Mouse (Mus musculus) lung, postnatal 0 days (tissue): Measurements from ENCODE around the gene Mtfr2. TPM values are rescaled to one million over a fixed set of nuclear protein-coding genes. Genes with fewer than 3 reads are reported as not detected.

Source experiments
- ATAC-seq: fragments of 200-750 bp; cut with Nextera tagmentation; 2 replicates; pipeline ENCODE4 v1.8.0; 2017; ENCODE audit warnings: moderate library complexity
- DNase-seq: peaks from one replicate; pipeline ENCODE4 v3.0.0-alpha.2; 2016; ENCODE audit warnings: low spot score
- H3K27ac ChIP-seq: fragments of 300-500 bp; sonication (generic); 2 replicates; pipeline ENCODE4 v1.5.1; 2014; ENCODE audit warnings: antibody characterized with exemption, mild to moderate bottlenecking, low read length, mixed read lengths
- H3K27me3 ChIP-seq: fragments of 300-500 bp; sonication (generic); replicated peaks from 2 replicates; pipeline ENCODE4 v1.6.1; 2014; ENCODE audit warnings: low read length, mixed read lengths; ENCODE audit not compliant: insufficient read depth
- H3K36me3 ChIP-seq: fragments of 300-500 bp; sonication (generic); 2 replicates; pipeline ENCODE4 v1.6.1; 2014; ENCODE audit warnings: low read length, mixed read lengths; ENCODE audit not compliant: insufficient read depth
- H3K4me1 ChIP-seq: fragments of 300-500 bp; sonication (generic); 2 replicates; pipeline ENCODE4 v1.6.1; 2014; ENCODE audit warnings: antibody characterized with exemption, low read depth, low read length, mixed read lengths; ENCODE audit not compliant: insufficient read depth
- H3K4me2 ChIP-seq: fragments of 300-500 bp; sonication (generic); replicated peaks from 2 replicates; pipeline ENCODE4 v1.6.1; 2014; ENCODE audit warnings: low read depth, mild to moderate bottlenecking, low read length, moderate library complexity, mixed read lengths
- H3K4me3 ChIP-seq: fragments of 300-500 bp; sonication (generic); 2 replicates; pipeline ENCODE4 v1.5.1; 2014; ENCODE audit warnings: low read depth, low read length
- H3K9ac ChIP-seq: fragments of 300-500 bp; sonication (generic); replicated peaks from 2 replicates; pipeline ENCODE4 v1.6.1; 2014; ENCODE audit warnings: low read depth, mild to moderate bottlenecking
- H3K9me3 ChIP-seq: fragments of 300-500 bp; sonication (generic); 2 replicates; pipeline ENCODE4 v1.6.1; 2016; ENCODE audit warnings: low read length, mixed read lengths
- CTCF ChIP-seq: IDR thresholded peaks from 2 replicates; pipeline ENCODE4 v1.5.1; 2016; ENCODE audit warnings: antibody characterized with exemption, mild to moderate bottlenecking
- EP300 ChIP-seq: IDR thresholded peaks from 2 replicates; pipeline ENCODE4 v1.6.1; 2016; ENCODE audit warnings: antibody characterized with exemption, mild to moderate bottlenecking, control low read depth
- WGBS: fragments of 180-500 bp; shearing (Covaris S2); extraction: QIAGEN DNeasy Blood & Tissue Kit; methylation state at CpG from one replicate; pipeline ENCODE4 v1.1.7; 2014; 5-methylcytosine and 5-hydroxymethylcytosine counted together
- polyA plus RNA-seq: library from polyadenylated mRNA; unstranded; fragments of >200 nt; fragmentation: Nextera tagmentation; extraction: Ambion mirVana; gene quantifications from 2 replicates; pipeline ENCODE4 v1.2.1, GENCODE M21; 2015

Gene Mtfr2
- polyA plus RNA-seq, 1 experiment from 2014 or later: 0.29 TPM

DNA sequence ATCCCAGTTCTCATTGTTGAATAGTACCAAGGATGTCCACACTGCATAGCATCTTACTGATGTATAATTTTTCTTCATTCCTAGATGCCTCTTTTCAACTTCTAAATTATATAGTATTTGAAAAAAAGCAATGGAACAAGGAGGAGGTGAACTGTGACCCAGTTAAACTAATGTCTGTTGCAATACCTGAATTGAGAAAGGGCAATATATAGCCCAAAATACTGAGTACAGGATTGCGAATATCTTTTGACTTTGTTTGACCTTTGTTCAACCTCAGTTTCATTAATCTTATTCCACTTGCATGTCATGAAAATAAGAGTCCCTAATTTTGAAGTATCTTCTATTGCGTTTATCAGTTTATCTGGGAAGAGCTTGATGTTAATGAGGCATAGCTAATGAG is 16.3 kb upstream of the Mtfr2 start:
- Histone ChIP-seq H3K4me2 (no peak overlapping the region), H3K4me3 (no peak overlapping the region), H3K9ac (no peak overlapping the region), H3K4me1 (no peaks in the 10 kb centered on the region), H3K27me3 (no peaks in the 10 kb centered on the region), H3K27ac (no peak overlapping the region), H3K9me3 (no peaks in the 10 kb centered on the region), H3K36me3 (peaks cover 14% of the 10 kb centered on the region; the same call in 1 of the 2 replicates)
- TF ChIP-seq EP300 (no peak), CTCF (no peak)
- no peak for ATAC-seq
- DNase-seq: no peak
- WGBS: 78% methylated on average over 2 of the region's 2 CpGs

DNA sequence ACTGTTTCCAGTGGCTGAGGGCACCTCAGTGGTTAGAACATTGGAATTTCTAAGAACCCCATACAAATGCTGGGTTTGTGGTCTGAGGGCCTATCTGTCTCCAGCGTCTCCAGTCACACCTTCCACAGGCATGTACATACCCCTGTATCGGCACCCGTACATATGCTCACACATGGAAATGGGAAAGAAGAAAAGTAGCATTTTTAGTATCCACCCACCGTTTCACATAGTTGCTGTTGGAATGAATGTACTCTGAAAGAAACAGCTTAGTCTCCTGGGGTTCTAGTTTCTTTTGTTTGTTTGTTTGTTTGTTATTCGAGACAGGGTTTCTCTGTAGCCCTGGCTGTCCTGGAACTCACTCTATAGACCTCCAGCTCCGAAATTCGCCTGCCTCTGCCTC is 9.7 kb upstream of the Mtfr2 start:
- H3K27ac ChIP-seq: no peak overlapping the region

DNA sequence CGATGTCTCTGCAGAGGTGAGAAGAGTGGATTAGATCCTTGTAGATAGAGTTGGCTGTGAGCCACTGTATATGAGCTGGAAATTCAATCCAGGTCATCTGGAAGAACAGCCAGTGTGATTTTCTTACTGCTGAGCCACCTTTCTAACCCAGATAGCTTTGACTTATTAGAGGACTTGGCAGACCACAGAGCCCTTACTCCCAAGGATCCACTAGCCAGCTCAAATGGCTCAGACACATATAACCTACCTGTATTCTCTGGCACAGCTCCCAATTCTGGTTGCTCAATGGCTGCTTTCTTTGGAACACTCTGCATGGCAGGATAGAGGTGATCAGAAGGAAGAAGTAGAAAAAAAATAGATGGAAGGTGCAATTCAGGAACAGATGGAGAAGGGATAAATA is 1.8 kb upstream of the Mtfr2 start:
- no peak overlapping the region for H3K4me2 ChIP-seq
- ATAC-seq (no peak), DNase-seq (peak; percentile 29)
- H3K9me3 ChIP-seq: no peaks in the 10 kb centered on the region
- H3K27ac ChIP-seq: no peak overlapping the region
- H3K4me1 ChIP-seq: peaks cover 4% of the 10 kb centered on the region; the same call in 1 of the 2 replicates
- H3K4me3 ChIP-seq: no peak overlapping the region
- 48% methylated on average over 1 of the region's 1 CpGs for WGBS
- H3K9ac ChIP-seq: no peak overlapping the region
- no peak for TF ChIP-seq CTCF
- no peak for TF ChIP-seq EP300
- no peaks in the 10 kb centered on the region for H3K27me3 ChIP-seq
- peaks cover 13% of the 10 kb centered on the region; the same call in 1 of the 2 replicates for H3K36me3 ChIP-seq

More for the DNA sequence above, 9.7 kb upstream of the Mtfr2 start:
- Histone ChIP-seq H3K4me2 (no peak overlapping the region), H3K36me3 (peaks cover 31% of the 10 kb centered on the region; the same call in 1 of the 2 replicates), H3K4me1 (no peaks in the 10 kb centered on the region), H3K27me3 (no peaks in the 10 kb centered on the region), H3K9ac (no peak overlapping the region), H3K9me3 (no peaks in the 10 kb centered on the region), H3K4me3 (no peak overlapping the region)
- TF ChIP-seq EP300 (no peak), CTCF (no peak)
- 91% methylated on average over 7 of the region's 7 CpGs for WGBS
- DNase-seq: no peak
- ATAC-seq: no peak

DNA sequence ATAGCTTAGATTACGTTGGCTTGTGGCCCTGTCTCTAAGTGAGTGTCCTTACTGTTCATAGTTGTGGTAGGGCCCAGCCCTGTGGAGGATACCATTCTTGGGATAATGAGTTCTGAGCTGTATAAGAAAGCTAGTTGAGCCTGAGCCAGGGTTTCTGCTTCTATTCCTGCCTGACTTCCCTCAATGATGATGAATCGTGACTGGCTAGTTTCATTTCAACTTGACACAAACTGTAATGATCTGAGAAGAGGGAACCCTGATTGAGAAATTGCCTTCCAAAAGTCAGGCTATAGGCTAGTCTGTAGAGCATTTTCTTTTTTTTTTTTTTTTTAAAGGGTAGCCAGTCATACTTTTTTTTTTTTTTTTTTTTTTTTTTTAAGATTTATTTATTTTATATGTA is 1.3 kb downstream of the Mtfr2 start:
- TF ChIP-seq EP300: no peak
- no peak for TF ChIP-seq CTCF
- no peak overlapping the region for H3K4me3 ChIP-seq
- 0 out of 2 replicates have a peak, but pooled peaks cover 4% of the 10 kb centered on the region for H3K36me3 ChIP-seq
- DNase-seq: peak; percentile 29
- H3K4me1 ChIP-seq: peaks cover 4% of the 10 kb centered on the region; the same call in 1 of the 2 replicates
- H3K27me3 ChIP-seq: no peaks in the 10 kb centered on the region
- no peak overlapping the region for H3K9ac ChIP-seq
- no peak overlapping the region for H3K27ac ChIP-seq
- WGBS: 75% methylated on average over 2 of the region's 2 CpGs
- ATAC-seq: no peak
- H3K9me3 ChIP-seq: no peaks in the 10 kb centered on the region
- H3K4me2 ChIP-seq: no peak overlapping the region

DNA sequence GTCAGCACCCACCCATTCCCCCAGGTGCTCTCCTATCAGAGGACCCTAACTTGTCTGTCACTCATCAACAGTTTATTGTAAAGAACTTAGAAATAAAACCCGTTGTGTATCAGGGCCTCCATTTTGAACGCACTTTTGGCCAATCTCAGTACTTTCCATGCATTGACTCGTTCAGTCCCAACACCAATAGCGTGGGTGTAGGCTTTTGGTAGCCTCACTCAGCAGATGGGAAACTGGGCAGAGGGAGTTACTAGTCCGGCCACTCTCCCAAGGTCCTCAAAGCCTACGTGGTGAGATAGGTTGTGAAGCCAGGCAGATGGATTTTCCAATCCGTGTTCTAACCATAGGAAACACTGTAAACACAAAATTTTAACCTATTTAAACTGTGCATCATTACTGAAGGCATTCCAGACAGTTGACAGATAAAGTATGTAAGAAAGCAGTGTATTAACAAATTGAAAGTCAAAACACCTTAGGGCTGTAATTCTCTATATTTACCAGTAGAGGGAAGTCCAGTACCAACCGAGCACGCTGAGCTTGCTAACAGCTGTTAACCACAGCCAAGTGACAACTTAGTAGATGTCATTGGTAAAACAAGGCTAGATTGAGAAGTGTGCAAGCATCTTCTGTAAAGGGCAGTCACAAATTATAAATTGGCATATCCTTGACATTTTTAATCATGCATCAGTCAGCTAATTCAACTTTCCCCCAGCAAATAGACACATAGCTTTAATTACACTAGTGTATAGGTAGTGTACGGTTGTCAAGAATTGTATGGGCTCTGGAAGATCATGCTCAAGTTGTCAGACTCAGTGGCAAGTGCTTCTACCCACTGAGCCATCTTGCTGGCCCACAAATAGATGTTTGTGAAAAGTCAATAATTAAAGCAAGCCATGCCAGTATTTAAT is 14.2 kb downstream of the Mtfr2 start:
- 57% methylated on average over 10 of the region's 10 CpGs for WGBS
- DNase-seq (peak; percentile 81), ATAC-seq (peak; percentile 58)
- no peaks in the 10 kb centered on the region for H3K4me1 ChIP-seq
- no peak overlapping the region for H3K4me3 ChIP-seq
- no peak overlapping the region for H3K4me2 ChIP-seq
- TF ChIP-seq CTCF: peak; percentile 92
- no peak for TF ChIP-seq EP300
- no peak overlapping the region for H3K9ac ChIP-seq
- H3K27me3 ChIP-seq: no peaks in the 10 kb centered on the region
- no peaks in the 10 kb centered on the region for H3K9me3 ChIP-seq
- H3K36me3 ChIP-seq: no peaks in the 10 kb centered on the region
- no peak overlapping the region for H3K27ac ChIP-seq

DNA sequence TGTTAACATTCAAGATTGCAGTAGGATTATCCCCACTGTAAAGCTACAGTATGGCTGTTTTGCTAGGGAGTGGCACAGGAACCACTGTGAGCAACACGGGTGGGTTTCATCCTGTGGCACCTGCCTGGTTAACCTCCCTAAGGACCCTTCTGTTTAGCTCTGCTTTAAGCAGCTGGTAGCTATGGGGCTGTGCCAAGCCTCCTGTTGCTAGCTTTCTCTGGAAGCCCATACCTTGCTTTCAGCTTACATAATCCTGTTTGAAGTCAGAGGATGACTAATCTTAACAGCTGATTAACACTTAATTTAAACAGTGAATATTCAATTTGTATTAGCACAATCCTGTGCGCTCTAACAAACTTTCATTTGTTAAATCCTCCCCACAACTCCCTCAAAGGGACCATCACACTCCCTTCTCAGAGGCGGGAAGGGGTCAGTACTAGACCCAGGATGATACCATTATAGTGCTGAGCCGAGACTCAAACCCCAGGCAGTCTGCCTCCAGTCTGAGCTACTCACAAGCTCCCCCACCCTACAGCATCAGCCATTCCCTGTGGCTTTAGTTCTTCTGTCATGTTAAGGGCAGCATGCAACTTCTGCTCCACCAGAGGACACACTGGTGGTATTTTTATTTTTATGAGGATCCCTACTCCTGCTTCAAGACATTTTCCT is 15.0 kb downstream of the Mtfr2 start:
- WGBS: 59% methylated on average over 4 of the region's 4 CpGs
- no peaks in the 10 kb centered on the region for H3K36me3 ChIP-seq
- DNase-seq: no peak
- no peak overlapping the region for H3K27ac ChIP-seq
- H3K4me1 ChIP-seq: no peaks in the 10 kb centered on the region
- no peak for TF ChIP-seq EP300
- no peak for TF ChIP-seq CTCF
- H3K27me3 ChIP-seq: no peaks in the 10 kb centered on the region
- no peak overlapping the region for H3K4me2 ChIP-seq
- H3K9me3 ChIP-seq: no peaks in the 10 kb centered on the region
- H3K4me3 ChIP-seq: no peak overlapping the region
- no peak overlapping the region for H3K9ac ChIP-seq
- ATAC-seq: no peak
